Mouse (Mus musculus) midbrain, embryonic 11.5 days (tissue): ENCODE data around the gene Gm47283. TPM values are rescaled to one million over a fixed set of nuclear protein-coding genes. Genes with fewer than 3 reads are reported as not detected.
"Not testable (repeated sequence)": the region's sequence is repeated elsewhere in the genome, so short reads cannot be mapped to it uniquely, and the experiment has no call there.

Experiments
- ATAC-seq: fragments of 200-750 bp; cut with Nextera tagmentation; 2 replicates; pipeline ENCODE4 v1.8.0; 2017; ENCODE audit warnings: moderate TSS enrichment, moderate library complexity; ENCODE audit not compliant: low FRiP score
- DNase-seq: peaks from one replicate; pipeline ENCODE4 v3.0.0; 2015; ENCODE audit warnings: low spot score; ENCODE audit errors: missing footprints
- H3K27ac ChIP-seq: fragments of 300-500 bp; sonication (generic); 2 replicates; pipeline ENCODE4 v1.5.1; 2014; ENCODE audit warnings: low read depth, low read length
- H3K27me3 ChIP-seq: fragments of 300-500 bp; sonication (generic); 2 replicates; pipeline ENCODE4 v1.6.1; 2014; ENCODE audit warnings: mild to moderate bottlenecking, low read length, moderate library complexity, mixed read lengths; ENCODE audit not compliant: control insufficient read depth, insufficient read depth
- H3K36me3 ChIP-seq: fragments of 300-500 bp; sonication (generic); 2 replicates; pipeline ENCODE4 v1.6.1; 2014; ENCODE audit warnings: mild to moderate bottlenecking, low read length, moderate library complexity, mixed read lengths; ENCODE audit not compliant: control insufficient read depth, insufficient read depth
- H3K4me1 ChIP-seq: fragments of 300-500 bp; sonication (generic); 2 replicates; pipeline ENCODE4 v1.6.1; 2014; ENCODE audit warnings: low read length; ENCODE audit not compliant: control insufficient read depth, insufficient read depth
- H3K4me2 ChIP-seq: fragments of 300-500 bp; sonication (generic); 2 replicates; pipeline ENCODE4 v1.6.1; 2014; ENCODE audit warnings: mild to moderate bottlenecking, moderate library complexity
- H3K4me3 ChIP-seq: fragments of 300-500 bp; sonication (generic); 2 replicates; pipeline ENCODE4 v1.5.1; 2014; ENCODE audit warnings: low read depth, low read length
- H3K9ac ChIP-seq: fragments of 300-500 bp; sonication (generic); 2 replicates; pipeline ENCODE4 v1.6.1; 2014; ENCODE audit warnings: low read length
- H3K9me3 ChIP-seq: fragments of 300-500 bp; sonication (generic); 2 replicates; pipeline ENCODE4 v1.6.1; 2016; ENCODE audit warnings: low read length; ENCODE audit not compliant: control insufficient read depth
- WGBS: fragments of 180-500 bp; shearing (Covaris S2); extraction: QIAGEN DNeasy Blood & Tissue Kit; methylation state at CpG from one replicate; pipeline ENCODE4 v1.1.7; 2014; 5-methylcytosine and 5-hydroxymethylcytosine counted together
- polyA plus RNA-seq: library from polyadenylated mRNA; unstranded; fragments of >200 nt; fragmentation: Nextera tagmentation; extraction: Ambion mirVana; gene quantifications from 2 replicates; pipeline ENCODE4 v1.2.1, GENCODE M21; 2014

Gm47283 gene
- polyA plus RNA-seq, 1 experiment from 2014 or later, result not detected

DNA sequence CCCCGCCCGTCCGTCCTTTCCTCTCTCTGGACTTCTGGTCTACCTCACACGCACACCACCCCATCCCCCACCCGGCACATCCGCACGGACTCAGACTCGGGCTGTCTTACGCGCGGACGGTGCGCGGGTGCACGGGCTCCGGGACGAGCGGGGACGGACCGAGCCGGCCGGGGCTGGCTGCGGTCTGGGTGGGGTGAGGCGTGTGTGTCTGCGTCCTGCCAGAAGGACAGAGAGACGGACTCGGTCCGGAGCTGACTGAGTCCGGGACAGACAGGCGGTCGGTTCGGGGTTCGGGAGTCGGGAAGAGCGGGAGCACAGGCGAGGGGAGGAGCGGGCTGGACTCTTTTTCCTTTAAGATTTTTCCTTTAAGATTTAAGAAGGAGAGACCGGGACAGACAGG, 43.5 kb upstream of the Gm47283 start:
- not testable (repeated sequence) for H3K4me3 ChIP-seq, H3K4me1 ChIP-seq, H3K4me2 ChIP-seq, H3K27ac ChIP-seq, H3K27me3 ChIP-seq, H3K9ac ChIP-seq
- DNase-seq (peak; percentile 94), ATAC-seq (peak; percentile 64)
- Histone ChIP-seq H3K36me3 (peaks cover 36% of the 10 kb centered on the region), H3K9me3 (peaks cover 43% of the 10 kb centered on the region)
- WGBS, result 80% methylated on average over 38 of the region's 38 CpGs

DNA sequence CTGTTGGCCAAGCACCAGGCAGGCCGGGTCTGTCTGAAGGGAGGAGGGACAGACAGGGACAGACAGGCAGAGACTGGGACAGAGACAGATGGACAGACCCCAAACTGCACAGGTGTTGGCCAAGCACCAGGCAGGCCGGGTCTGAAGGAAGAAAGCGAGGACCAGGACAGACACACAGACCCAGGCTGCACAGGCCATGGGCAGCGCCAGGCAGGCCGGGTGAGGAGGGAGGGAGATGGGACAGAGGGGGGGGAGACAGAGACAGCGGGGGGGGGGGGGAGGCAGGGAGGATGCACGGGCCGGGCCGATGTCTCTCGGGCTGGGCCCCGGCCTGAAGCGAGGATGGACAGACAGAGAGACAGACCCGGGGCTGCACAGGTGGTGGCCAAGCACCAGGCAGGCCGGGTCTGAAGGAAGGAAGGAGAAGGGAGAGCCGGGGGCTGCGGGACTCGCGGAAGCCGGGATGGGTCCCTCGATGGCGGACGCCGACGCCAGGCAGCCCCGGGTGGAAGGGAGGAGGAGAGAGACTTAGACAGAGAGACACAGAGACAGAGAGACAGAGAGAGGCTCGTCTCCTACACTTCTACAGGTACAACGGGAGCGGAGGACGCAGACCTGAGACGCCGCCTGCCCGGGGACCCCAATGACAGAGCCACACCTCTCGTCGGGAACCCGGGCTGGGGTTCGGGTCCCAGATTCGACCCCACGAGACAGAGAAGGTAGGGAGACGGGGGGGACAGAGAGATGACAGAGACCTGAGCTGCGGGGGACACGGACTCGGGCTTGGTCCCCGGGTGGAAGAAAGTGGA, 42.9 kb upstream of the Gm47283 start:
- H3K27ac ChIP-seq, H3K27me3 ChIP-seq, H3K4me1 ChIP-seq, H3K9ac ChIP-seq, H3K4me2 ChIP-seq, H3K4me3 ChIP-seq: not testable (repeated sequence)
- 83% methylated on average over 42 of the region's 43 CpGs for WGBS
- H3K9me3 ChIP-seq, result peaks cover 43% of the 10 kb centered on the region
- DNase-seq (peak; percentile 89), ATAC-seq (peak; percentile 57)
- H3K36me3 ChIP-seq, result peaks cover 36% of the 10 kb centered on the region

DNA sequence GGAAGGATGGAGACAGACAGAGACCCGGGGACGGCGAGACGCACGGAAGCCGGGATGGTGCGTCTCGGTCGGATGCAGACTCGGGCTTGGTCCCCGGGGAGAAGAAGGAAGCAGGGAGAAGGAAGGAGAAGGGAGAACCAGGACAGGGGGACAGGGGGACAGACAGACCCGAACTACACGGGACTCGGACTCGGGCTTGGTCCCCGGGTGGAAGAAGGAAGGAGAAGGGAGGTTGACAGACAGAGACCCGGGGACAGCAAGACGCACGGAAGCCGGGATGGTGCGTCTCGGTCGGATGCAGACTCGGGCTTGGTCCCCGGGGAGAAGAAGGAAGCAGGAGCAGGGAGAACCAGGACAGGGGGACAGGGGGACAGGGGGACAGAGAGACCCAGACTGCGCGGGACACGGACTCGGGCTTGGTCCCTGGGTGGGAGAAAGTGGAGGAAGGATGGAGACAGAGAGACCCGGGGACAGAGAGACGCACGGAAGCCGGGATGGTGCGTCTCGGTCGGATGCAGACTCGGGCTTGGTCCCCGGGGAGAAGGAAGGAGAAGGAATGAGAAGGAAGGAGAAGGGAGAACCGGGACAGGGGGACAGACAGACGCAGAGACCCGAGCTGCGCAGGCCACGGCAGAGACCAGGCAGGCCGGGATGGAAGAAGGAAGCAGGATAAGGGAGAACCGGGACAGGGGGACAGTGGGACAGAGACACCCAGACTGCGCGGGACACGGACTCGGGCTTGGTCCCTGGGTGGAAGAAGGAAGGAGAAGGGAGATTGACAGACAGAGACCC, 42.1 kb upstream of the Gm47283 start:
- not testable (repeated sequence) for H3K27ac ChIP-seq, H3K27me3 ChIP-seq, H3K4me3 ChIP-seq, H3K4me2 ChIP-seq, H3K4me1 ChIP-seq, ATAC-seq, H3K9ac ChIP-seq
- peak; percentile 87 for DNase-seq
- peaks cover 36% of the 10 kb centered on the region for H3K36me3 ChIP-seq
- H3K9me3 ChIP-seq, result peaks cover 43% of the 10 kb centered on the region
- WGBS, result 86% methylated on average over 49 of the region's 49 CpGs

DNA sequence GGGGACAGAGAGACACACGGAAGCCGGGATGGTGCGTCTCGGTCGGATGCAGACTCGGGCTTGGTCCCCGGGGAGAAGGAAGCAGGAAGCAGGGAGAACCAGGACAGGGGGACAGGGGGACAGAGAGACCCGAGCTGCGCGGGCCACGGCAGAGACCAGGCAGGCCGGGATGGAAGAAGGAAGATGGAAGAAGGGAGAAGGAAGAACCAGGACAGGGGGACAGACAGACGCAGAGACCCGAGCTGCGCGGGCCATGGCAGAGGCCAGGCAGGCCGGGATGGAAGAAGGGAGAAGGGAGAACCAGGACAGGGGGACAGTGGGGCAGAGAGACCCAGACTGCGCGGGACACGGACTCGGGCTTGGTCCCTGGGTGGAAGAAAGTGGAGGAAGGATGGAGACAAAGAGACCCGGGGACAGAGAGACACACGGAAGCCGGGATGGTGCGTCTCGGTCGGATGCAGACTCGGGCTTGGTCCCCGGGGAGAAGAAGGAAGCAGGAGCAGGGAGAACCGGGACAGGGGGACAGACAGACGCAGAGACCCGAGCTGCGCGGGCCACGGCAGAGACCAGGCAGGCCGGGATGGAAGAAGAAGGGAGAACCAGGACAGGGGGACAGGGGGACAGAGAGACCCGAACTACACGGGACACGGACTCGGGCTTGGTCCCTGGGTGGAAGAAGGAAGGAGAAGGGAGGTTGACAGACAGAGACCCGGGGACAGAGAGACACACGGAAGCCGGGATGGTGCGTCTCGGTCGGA, 41.3 kb upstream of the Gm47283 start:
- DNase-seq, result peak; percentile 81
- H3K9ac ChIP-seq, H3K4me1 ChIP-seq, H3K27me3 ChIP-seq, H3K4me3 ChIP-seq, H3K4me2 ChIP-seq, H3K27ac ChIP-seq, ATAC-seq: not testable (repeated sequence)
- WGBS, result 82% methylated on average over 34 of the region's 46 CpGs
- H3K36me3 ChIP-seq, result peaks cover 36% of the 10 kb centered on the region
- H3K9me3 ChIP-seq, result peaks cover 43% of the 10 kb centered on the region

DNA sequence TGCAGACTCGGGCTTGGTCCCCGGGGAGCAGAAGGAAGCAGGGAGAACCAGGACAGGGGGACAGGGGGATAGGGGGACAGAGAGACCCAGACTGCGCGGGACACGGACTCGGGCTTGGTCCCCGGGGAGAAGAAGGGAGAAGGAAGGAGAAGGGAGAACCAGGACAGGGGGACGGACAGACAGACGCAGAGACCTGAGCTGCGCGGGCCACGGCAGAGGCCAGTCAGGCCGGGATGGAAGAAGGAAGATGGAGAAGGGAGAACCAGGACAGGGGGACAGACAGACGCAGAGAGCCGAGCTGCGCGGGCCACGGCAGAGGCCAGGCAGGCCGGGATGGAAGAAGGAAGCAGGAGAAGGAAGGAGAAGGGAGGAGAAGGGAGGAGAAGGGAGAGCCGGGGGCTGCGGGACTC, 40.7 kb upstream of the Gm47283 start:
- WGBS, result 53% methylated on average over 3 of the region's 21 CpGs

DNA sequence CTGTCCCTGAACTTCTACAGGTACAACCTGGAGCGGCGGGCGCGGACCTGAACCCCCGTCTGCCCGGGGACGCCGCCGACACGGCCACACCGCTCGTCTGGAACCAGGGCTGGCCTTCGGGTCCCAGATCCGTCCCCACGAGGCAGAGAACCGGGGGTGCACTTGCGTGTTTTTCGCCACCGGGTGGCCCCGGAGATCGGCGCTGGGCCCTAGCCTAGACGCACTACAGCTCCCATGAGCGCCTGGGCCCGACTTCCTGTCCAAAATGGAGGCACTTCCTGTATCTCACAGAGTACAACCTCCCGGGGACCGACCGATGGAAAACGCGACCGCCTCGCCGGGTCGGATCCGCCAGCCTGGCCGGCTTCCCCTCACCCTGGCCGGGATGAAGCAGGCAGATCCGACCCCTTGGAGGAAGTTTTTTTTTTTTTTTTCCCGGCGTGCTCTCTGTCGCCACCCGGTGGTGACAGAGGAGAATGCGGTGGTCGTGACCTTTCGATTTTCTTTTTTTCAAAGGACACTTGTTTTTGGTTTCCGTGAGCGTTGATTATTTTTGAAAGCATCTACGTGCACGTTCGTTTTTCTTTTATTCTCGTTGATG, 40.1 kb upstream of the Gm47283 start:
- not testable (repeated sequence) for H3K9ac ChIP-seq, H3K4me1 ChIP-seq, H3K27ac ChIP-seq, H3K27me3 ChIP-seq, H3K4me3 ChIP-seq, H3K4me2 ChIP-seq
- Histone ChIP-seq H3K9me3 (peaks cover 35% of the 10 kb centered on the region), H3K36me3 (peaks cover 27% of the 10 kb centered on the region)
- ATAC-seq (peak; percentile 91), DNase-seq (peak; percentile 95)
- whole genome bisulfite sequencing, result 62% methylated on average over 51 of the region's 51 CpGs

More for the DNA sequence above, 40.7 kb upstream of the Gm47283 start:
- Histone ChIP-seq H3K27ac (no peak overlapping the region), H3K9ac (no peak overlapping the region), H3K27me3 (no peaks in the 10 kb centered on the region), H3K4me3 (no peak overlapping the region), H3K36me3 (peaks cover 34% of the 10 kb centered on the region), H3K9me3 (peaks cover 42% of the 10 kb centered on the region), H3K4me2 (no peak overlapping the region), H3K4me1 (no peaks in the 10 kb centered on the region)
- ATAC-seq, result no peak
- no peak for DNase-seq

DNA sequence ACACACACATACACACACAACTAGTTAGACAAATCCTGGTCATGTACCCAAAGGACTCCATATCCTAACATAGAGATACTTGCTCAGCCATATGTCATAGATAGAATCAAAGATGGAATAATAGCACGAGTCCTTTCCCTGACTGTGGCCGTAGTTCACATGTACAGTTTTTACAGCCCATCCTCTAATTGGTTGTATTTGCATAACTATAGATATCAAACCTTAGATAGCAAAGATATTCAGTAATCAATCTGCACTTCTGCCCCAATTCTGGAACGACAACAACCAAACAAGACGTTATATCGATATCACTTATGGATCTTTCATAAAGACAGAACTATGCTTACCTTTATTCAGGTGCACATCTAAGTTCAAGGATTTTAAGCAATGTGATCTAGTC, 39.3 kb upstream of the Gm47283 start:
- 95% methylated on average over 5 of the region's 5 CpGs for WGBS
- not testable (repeated sequence) for H3K27me3 ChIP-seq, H3K4me2 ChIP-seq, H3K4me3 ChIP-seq, H3K9ac ChIP-seq, H3K4me1 ChIP-seq, ATAC-seq, H3K27ac ChIP-seq
- peaks cover 28% of the 10 kb centered on the region for H3K9me3 ChIP-seq
- peak; percentile 60 for DNase-seq
- peaks cover 19% of the 10 kb centered on the region for H3K36me3 ChIP-seq

DNA sequence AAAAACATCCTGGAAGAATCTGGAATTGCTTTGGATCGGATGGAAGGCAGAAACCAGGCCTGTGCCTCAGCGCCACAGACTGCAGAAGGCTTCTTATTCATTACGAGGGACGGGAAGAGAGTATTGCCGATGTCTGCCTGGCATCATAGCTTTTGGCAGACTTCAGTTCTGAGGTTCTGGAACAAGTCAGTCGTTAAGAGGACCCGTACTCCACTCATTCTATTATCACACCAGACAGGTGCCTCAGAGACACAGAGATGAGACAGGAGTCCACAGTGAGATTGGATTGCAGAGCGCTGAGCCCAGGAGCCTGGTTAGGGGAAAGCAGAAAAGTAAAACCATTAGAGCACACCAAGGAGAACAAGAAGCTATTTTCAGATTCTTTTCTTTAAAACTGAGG, 29.8 kb upstream of the Gm47283 start, which contains the start of gene Gm21860:
Gene Gm21860, minus strand, starts transcription at position 101 of the 400 bp plus-strand sequence.
- no CpG with 5 or more reads among the region's 8 CpGs for WGBS
- H3K9ac ChIP-seq, result not testable (repeated sequence)

More for the DNA sequence above, 29.8 kb upstream of the Gm47283 start, which contains the start of gene Gm21860:
- H3K4me3 ChIP-seq, DNase-seq, H3K4me1 ChIP-seq, H3K9me3 ChIP-seq, H3K27ac ChIP-seq, H3K36me3 ChIP-seq, H3K27me3 ChIP-seq, H3K4me2 ChIP-seq, ATAC-seq: not testable (repeated sequence)
